Mouse (Mus musculus): ENCODE measurements around the gene Flvcr1. TPM values are rescaled to one million over a fixed set of nuclear protein-coding genes. Genes with fewer than 3 reads are reported as not detected.

Flvcr1 gene
- polyA plus RNA-seq, 1 experiment from 2014 or later = 10.3 TPM

DNA sequence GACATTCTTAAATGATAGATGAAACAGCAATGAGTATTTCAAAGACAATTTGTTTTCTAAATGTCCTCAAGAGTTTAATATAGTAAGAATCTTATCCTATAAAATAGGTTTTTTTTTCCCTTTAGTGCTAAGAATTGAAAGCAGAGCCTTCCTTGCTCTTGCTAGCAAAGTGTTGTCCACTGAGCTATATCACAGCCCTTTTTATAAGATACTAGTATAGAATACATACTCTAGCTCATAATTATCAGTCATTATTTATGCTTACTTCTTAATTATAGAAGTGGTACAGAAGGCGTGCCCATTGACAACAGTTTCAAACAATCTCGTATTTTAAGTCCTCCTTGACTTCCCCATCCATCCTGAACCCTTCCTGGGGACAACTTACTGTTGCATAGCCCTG lies 38.6 kb upstream of the Flvcr1 start:
- Histone ChIP-seq H3K36me3 (replicated peaks; ENCODE audit: control insufficient read depth, insufficient read depth) (no peaks in the 10 kb centered on the region), H3K4me1 (replicated peaks; ENCODE audit: control insufficient read depth, insufficient read depth, low read length) (peaks cover 7% of the 10 kb centered on the region; the same call in 1 of the 2 replicates), H3K9me3 (ENCODE audit: control insufficient read depth, low read length) (no peaks in the 10 kb centered on the region), H3K4me2 (replicated peaks) (no peak overlapping the region), H3K9ac (no peak overlapping the region), H3K27me3 (ENCODE audit: control insufficient read depth, insufficient read depth, low read length) (no peaks in the 10 kb centered on the region), H3K27ac (no peak overlapping the region), H3K4me3 (replicated peaks; ENCODE audit: low read length) (no peak overlapping the region)
- no peak for ATAC-seq (ENCODE audit: low FRiP score)
- DNase-seq (ENCODE audit: low spot score) = no peak
- 89% methylated on average over 2 of the region's 2 CpGs for WGBS

DNA sequence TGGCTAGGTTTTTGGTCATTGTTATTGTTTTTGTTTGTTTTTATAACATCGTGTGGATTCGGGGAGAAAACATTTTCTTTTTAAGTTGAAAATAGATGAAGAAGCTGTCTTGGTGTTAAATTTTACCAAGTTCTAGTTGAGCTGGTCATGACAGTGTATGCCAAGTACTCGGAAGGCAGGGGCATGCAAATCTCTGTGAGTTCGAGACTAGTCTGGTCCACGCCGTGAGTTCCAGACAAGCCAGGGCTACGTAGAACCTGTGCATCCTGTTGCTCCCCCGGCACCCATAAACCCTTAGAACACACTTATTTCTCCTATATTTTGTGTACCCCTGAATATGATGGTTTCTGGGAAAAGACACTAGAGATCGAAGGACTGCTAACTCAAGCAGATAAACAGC lies 37.7 kb upstream of the Flvcr1 start:
- Histone ChIP-seq H3K4me3 (replicated peaks; ENCODE audit: low read length) (peak overlapping the region; percentile 54), H3K9ac (no peak overlapping the region), H3K27me3 (ENCODE audit: control insufficient read depth, insufficient read depth, low read length) (no peaks in the 10 kb centered on the region), H3K9me3 (ENCODE audit: control insufficient read depth, low read length) (no peaks in the 10 kb centered on the region), H3K27ac (no peak overlapping the region), H3K4me1 (replicated peaks; ENCODE audit: control insufficient read depth, insufficient read depth, low read length) (peaks cover 7% of the 10 kb centered on the region; the same call in 1 of the 2 replicates), H3K36me3 (replicated peaks; ENCODE audit: control insufficient read depth, insufficient read depth) (no peaks in the 10 kb centered on the region), H3K4me2 (replicated peaks) (peak overlapping the region; percentile 78)
- DNase-seq (ENCODE audit: low spot score) = no peak
- no peak for ATAC-seq (ENCODE audit: low FRiP score)
- WGBS = 62% methylated on average over 9 of the region's 9 CpGs

DNA sequence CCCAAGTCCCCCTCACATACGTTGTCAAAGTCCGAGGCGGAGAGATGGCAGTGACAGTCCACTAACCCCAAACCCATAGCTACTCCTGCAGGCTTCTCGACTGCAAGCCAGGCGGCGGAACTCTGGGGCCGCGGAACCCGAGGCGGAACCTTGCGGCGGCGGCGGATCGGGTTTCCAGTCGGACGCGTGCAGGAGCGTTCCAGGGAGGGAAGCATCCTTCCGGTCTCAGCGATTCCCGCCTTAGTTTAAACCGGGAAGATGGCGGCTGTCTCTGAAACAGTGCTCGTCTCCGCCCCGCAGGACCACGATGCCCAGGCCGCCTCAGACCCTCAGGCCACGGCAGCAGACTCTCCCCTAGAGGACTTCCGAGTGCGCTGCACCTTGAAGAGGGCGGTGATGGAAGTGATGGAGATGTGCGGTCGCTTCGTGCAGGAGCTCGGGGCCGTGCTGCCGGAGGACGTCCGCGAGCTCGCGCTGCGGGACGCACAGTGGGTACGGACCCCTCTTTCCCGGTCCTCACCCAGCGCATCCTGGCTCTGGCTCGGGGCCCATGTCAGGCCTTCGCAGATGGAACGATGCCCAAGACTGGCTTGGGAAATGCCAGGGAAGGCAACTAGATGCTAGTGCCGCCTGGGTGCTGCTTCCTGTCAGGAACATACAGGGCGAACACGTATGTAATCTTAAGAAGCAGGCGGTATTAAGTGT lies 37.0 kb upstream of the Flvcr1 start, which contains the start of the genes Tatdn3 and Nsl1:
Gene Tatdn3, minus strand, starts transcription at position 152 of the 705 bp plus-strand sequence.
Gene Nsl1, plus strand, starts transcription at position 232 of the 705 bp plus-strand sequence.
- peak within 1 kb of the TSS; percentile 54 for H3K4me3 ChIP-seq (replicated peaks; ENCODE audit: low read length)
- H3K9me3 ChIP-seq (ENCODE audit: control insufficient read depth, low read length) = no peaks in the 10 kb centered on the region
- H3K4me2 ChIP-seq (replicated peaks) = peak within 1 kb of the TSS; percentile 78
- peak; percentile 90 for ATAC-seq (ENCODE audit: low FRiP score)
- peak; percentile 91 for DNase-seq (ENCODE audit: low spot score)
- H3K9ac ChIP-seq = peak within 1 kb of the TSS; percentile 79
- H3K27me3 ChIP-seq (ENCODE audit: control insufficient read depth, insufficient read depth, low read length) = no peaks in the 10 kb centered on the region
- H3K36me3 ChIP-seq (replicated peaks; ENCODE audit: control insufficient read depth, insufficient read depth) = no peaks in the 10 kb centered on the region
- H3K27ac ChIP-seq = peak within 1 kb of the TSS; percentile 54
- H3K4me1 ChIP-seq (replicated peaks; ENCODE audit: control insufficient read depth, insufficient read depth, low read length) = peaks cover 7% of the 10 kb centered on the region; the same call in 1 of the 2 replicates
- WGBS = under 1% methylated on average over 56 of the region's 56 CpGs

DNA sequence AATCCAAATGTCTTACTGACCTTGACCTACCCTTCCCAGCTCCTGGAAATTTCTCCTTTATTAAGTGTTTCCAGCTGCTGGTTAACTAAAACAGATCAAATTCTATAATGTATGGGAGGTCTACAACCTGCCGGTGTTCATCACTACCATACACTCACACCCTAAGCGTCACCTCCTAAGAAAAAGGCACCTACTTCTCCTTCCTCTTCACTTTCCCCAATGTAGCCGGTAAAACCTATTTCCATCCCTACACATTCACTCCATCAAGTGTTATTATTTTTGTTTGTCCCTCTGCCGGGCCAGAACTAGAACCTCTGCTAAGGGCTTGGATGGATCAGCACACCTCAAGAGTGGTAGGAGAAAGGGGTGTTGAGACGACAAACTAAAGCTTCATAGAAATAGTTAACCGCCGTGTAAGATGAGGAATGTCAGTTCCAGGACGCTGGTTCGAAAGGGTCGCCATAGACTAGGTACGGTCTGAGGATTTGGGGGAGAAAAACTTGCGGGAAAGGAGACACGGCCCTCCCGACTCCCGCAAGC lies 36.4 kb upstream of the Flvcr1 start:
- WGBS = 6% methylated on average over 15 of the region's 15 CpGs
- DNase-seq (ENCODE audit: low spot score) = no peak
- Histone ChIP-seq H3K27me3 (ENCODE audit: control insufficient read depth, insufficient read depth, low read length) (no peaks in the 10 kb centered on the region), H3K4me3 (replicated peaks; ENCODE audit: low read length) (peak overlapping the region; percentile 54), H3K4me1 (replicated peaks; ENCODE audit: control insufficient read depth, insufficient read depth, low read length) (peaks cover 7% of the 10 kb centered on the region; the same call in 1 of the 2 replicates), H3K9ac (peak overlapping the region; percentile 79), H3K4me2 (replicated peaks) (peak overlapping the region; percentile 78), H3K9me3 (ENCODE audit: control insufficient read depth, low read length) (no peaks in the 10 kb centered on the region), H3K36me3 (replicated peaks; ENCODE audit: control insufficient read depth, insufficient read depth) (no peaks in the 10 kb centered on the region), H3K27ac (peak overlapping the region; percentile 54)
- ATAC-seq (ENCODE audit: low FRiP score) = no peak

DNA sequence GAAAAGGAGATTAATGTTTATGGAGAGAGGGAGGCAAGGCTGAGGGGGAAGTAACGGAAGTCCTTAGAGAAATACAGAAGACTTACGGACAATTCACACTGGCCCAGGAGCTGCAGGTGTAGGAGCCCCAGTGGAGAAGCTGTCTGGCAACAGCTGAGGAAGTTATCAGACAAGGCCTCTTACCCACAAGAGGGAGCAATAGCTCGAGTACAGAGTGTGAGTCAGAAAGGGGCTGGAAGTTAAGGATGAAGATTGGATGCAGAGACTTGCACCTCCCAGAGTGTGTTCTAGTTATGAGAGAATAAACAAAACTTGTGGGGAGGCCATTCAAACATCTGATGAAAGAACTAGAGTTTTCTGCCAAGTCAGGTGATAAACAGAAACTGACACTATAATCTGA lies 31.5 kb upstream of the Flvcr1 start:
- Histone ChIP-seq H3K27me3 (ENCODE audit: control insufficient read depth, insufficient read depth, low read length) (no peaks in the 10 kb centered on the region), H3K4me3 (replicated peaks; ENCODE audit: low read length) (no peak overlapping the region), H3K9ac (no peak overlapping the region), H3K27ac (no peak overlapping the region), H3K4me1 (replicated peaks; ENCODE audit: control insufficient read depth, insufficient read depth, low read length) (peaks cover 7% of the 10 kb centered on the region; the same call in 1 of the 2 replicates), H3K4me2 (replicated peaks) (no peak overlapping the region), H3K9me3 (ENCODE audit: control insufficient read depth, low read length) (no peaks in the 10 kb centered on the region), H3K36me3 (replicated peaks; ENCODE audit: control insufficient read depth, insufficient read depth) (no peaks in the 10 kb centered on the region)
- DNase-seq (ENCODE audit: low spot score) (no peak), ATAC-seq (ENCODE audit: low FRiP score) (no peak)
- 65% methylated on average over 3 of the region's 3 CpGs for WGBS

DNA sequence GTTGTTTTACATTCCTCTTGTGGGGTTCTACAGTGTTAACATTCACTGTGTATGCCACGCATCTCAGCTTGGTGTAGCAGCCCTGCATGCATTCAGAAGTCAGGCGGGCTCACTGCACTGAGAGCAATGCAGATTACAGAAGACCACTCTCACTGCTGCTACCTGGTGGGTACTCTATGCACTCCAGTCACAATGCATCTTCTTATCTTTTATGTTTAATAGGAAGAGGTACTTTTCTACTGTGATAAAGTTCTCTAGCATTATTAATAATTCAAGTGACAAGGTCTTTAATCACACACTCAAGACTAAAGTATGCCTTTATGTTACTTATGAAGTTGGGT lies 29.5 kb upstream of the Flvcr1 start:
- H3K4me3 ChIP-seq (replicated peaks; ENCODE audit: low read length) = no peak overlapping the region
- H3K9ac ChIP-seq = no peak overlapping the region
- DNase-seq (ENCODE audit: low spot score) = no peak
- no peak overlapping the region for H3K4me2 ChIP-seq (replicated peaks)
- 69% methylated on average over 2 of the region's 2 CpGs for WGBS
- H3K27me3 ChIP-seq (ENCODE audit: control insufficient read depth, insufficient read depth, low read length) = no peaks in the 10 kb centered on the region
- no peak overlapping the region for H3K27ac ChIP-seq
- H3K4me1 ChIP-seq (replicated peaks; ENCODE audit: control insufficient read depth, insufficient read depth, low read length) = no peaks in the 10 kb centered on the region
- ATAC-seq (ENCODE audit: low FRiP score) = no peak
- no peaks in the 10 kb centered on the region for H3K36me3 ChIP-seq (replicated peaks; ENCODE audit: control insufficient read depth, insufficient read depth)
- no peaks in the 10 kb centered on the region for H3K9me3 ChIP-seq (ENCODE audit: control insufficient read depth, low read length)

DNA sequence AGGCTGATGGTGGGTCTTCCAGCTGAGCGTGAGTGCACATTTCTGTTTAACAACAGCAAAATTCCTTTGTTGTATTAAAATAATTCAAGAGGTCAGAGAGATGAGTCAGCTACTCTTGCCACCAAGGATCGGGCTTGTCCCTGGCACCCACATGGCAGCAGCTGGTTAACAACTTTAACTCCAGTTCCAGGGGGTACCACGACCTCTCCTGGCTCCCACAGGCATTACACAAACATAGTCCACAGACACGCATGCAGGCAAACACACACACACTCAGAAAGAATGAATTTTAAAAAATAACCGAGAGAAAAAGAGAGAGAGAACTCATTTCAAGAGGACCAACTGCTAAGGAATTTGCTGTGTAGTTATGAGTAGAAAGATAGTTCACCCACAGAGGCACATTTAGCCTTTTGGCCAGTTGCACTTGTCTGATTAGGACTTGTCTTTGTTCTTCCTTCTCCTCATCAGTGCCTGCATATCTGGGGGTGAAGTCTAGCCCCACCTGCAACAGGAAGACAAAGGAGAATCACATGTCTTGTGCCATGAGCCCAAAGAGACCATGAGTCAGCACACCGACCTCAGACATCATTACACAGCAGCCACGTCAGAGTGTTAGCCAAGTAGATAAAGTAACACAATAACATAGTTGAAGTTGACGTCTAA lies 29.0 kb upstream of the Flvcr1 start:
- no peak overlapping the region for H3K4me2 ChIP-seq (replicated peaks)
- 75% methylated on average over 8 of the region's 8 CpGs for WGBS
- no peaks in the 10 kb centered on the region for H3K9me3 ChIP-seq (ENCODE audit: control insufficient read depth, low read length)
- ATAC-seq (ENCODE audit: low FRiP score) (no peak), DNase-seq (ENCODE audit: low spot score) (no peak)
- H3K4me3 ChIP-seq (replicated peaks; ENCODE audit: low read length) = no peak overlapping the region
- H3K9ac ChIP-seq = no peak overlapping the region
- H3K27me3 ChIP-seq (ENCODE audit: control insufficient read depth, insufficient read depth, low read length) = no peaks in the 10 kb centered on the region
- H3K4me1 ChIP-seq (replicated peaks; ENCODE audit: control insufficient read depth, insufficient read depth, low read length) = no peaks in the 10 kb centered on the region
- H3K36me3 ChIP-seq (replicated peaks; ENCODE audit: control insufficient read depth, insufficient read depth) = no peaks in the 10 kb centered on the region
- no peak overlapping the region for H3K27ac ChIP-seq

DNA sequence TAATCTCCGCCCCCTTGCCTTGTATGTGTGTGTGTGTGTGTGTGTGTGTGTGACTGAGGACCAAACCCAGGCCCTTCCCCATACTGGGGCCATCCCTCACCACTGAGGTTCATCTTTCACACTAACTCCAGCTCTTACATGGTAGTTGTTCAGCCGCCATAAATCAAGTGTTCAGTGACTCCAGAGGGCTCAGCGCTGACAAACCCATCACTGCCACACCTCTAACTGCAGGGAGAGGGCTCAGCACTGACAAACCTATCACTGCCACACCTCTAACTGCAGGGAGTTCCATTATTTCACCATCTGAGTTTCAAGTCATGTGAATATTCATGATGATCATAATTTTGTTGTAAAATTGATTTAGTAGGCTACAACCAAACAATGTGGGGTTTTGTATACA lies 27.6 kb upstream of the Flvcr1 start:
- 90% methylated on average over 3 of the region's 3 CpGs for WGBS
- no peaks in the 10 kb centered on the region for H3K4me1 ChIP-seq (replicated peaks; ENCODE audit: control insufficient read depth, insufficient read depth, low read length)

DNA sequence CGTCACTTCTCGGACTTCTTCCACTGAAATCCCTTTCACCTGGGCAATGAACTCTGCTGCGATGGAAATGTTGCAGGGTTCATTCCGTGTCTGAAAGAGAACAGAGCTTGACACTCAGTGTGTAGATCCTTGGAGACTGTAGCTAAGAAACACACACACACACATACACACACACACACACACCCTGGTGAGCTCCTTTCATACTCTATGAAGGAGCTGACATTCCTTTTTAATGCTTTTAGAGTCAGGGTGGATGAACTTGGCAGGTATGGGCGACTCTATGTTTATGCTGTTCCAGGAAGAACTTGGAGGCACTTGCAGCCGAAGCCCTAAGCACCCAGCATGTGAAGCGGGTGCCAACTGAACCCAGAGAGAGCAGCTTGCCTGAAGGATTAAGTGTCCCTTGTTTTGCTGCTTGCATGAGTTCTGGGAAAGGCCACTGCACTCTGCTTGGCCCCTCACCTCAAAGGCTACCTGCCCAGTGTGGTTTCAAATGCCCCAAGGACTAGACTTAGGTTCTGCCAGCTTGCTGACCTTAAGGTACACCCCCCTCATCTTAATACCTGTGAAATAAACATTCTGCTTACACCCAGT lies 20.4 kb upstream of the Flvcr1 start:
- Histone ChIP-seq H3K4me2 (replicated peaks) (no peak overlapping the region), H3K9me3 (ENCODE audit: control insufficient read depth, low read length) (no peaks in the 10 kb centered on the region), H3K27me3 (ENCODE audit: control insufficient read depth, insufficient read depth, low read length) (no peaks in the 10 kb centered on the region), H3K4me1 (replicated peaks; ENCODE audit: control insufficient read depth, insufficient read depth, low read length) (no peaks in the 10 kb centered on the region), H3K27ac (no peak overlapping the region), H3K4me3 (replicated peaks; ENCODE audit: low read length) (no peak overlapping the region), H3K36me3 (replicated peaks; ENCODE audit: control insufficient read depth, insufficient read depth) (no peaks in the 10 kb centered on the region), H3K9ac (no peak overlapping the region)
- ATAC-seq (ENCODE audit: low FRiP score) (no peak), DNase-seq (ENCODE audit: low spot score) (no peak)
- 73% methylated on average over 7 of the region's 7 CpGs for WGBS

More for the DNA sequence above, 27.6 kb upstream of the Flvcr1 start:
- no peak overlapping the region for H3K27ac ChIP-seq
- H3K36me3 ChIP-seq (replicated peaks; ENCODE audit: control insufficient read depth, insufficient read depth) = no peaks in the 10 kb centered on the region
- no peak overlapping the region for H3K9ac ChIP-seq
- H3K4me2 ChIP-seq (replicated peaks) = no peak overlapping the region
- H3K9me3 ChIP-seq (ENCODE audit: control insufficient read depth, low read length) = no peaks in the 10 kb centered on the region
- H3K4me3 ChIP-seq (replicated peaks; ENCODE audit: low read length) = no peak overlapping the region
- no peak for ATAC-seq (ENCODE audit: low FRiP score)
- no peak for DNase-seq (ENCODE audit: low spot score)
- H3K27me3 ChIP-seq (ENCODE audit: control insufficient read depth, insufficient read depth, low read length) = no peaks in the 10 kb centered on the region

All from hindbrain, embryonic 14.5 days (tissue).